Mouse (Mus musculus) liver, embryonic 15.5 days (tissue): ENCODE measurements around the gene Larp6. TPM values are rescaled to one million over a fixed set of nuclear protein-coding genes. Genes with fewer than 3 reads are reported as not detected.

ENCODE experiments used
- polyA plus RNA-seq: library from polyadenylated mRNA; unstranded; fragments of >200 nt; fragmentation: Nextera tagmentation; extraction: Ambion mirVana; gene quantifications from 2 replicates; pipeline ENCODE4 v1.2.1, GENCODE M21; 2015

Gene Larp6
- polyA plus RNA-seq, 1 experiment from 2014 or later = 0.08 TPM

Other genes with a start within 250 kb of the Larp6 start
- 0.73 and 0.91 TPM in 2 replicates for gene Thsd4, start 190.9 kb upstream of the Larp6 start, polyA plus RNA-seq
- gene Lrrc49, start 24.8 kb upstream of the Larp6 start, polyA plus RNA-seq = 0.56 and 0.85 TPM in 2 replicates
- 2.6 and 3.1 TPM in 2 replicates for gene Uaca, start 81.6 kb downstream of the Larp6 start, polyA plus RNA-seq